Mouse (Mus musculus) spleen, postnatal 10 days (tissue): Measurements from ENCODE around the gene Stpg3.
"Not testable (repeated sequence)": the region's sequence is repeated elsewhere in the genome, so short reads cannot be mapped to it uniquely, and the experiment has no call there.

ENCODE experiments used
- DNase-seq, 2 experiments: peaks; one replicate each; pipeline ENCODE4 v3.0.0; 2021 to 2022; ENCODE audit warnings: low spot score in 2 of 2

Gene Stpg3

DNA sequence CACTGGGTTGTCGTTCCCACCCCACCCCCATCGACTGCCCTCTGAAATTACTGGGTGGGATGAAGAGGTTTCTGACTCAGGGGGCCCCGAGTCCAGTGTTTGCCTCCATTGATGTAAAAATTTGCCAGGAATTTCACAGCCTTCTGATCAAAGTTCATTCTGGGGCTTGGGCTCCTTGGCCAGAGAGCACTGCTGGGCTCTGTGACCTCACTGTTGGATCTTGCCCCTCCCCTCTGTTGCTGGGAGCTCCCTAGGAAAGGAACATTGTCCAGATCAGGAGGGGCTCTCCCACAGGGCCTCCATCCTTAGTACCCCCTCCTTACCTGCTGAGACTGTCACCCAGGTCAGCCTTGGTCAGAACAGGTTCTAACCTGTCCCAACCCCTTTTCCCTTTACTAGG lies at the start of gene Stpg3:
Stpg3 (minus strand) TSS at position 194 of the 400 bp plus-strand sequence.
- DNase-seq: no peak

DNA sequence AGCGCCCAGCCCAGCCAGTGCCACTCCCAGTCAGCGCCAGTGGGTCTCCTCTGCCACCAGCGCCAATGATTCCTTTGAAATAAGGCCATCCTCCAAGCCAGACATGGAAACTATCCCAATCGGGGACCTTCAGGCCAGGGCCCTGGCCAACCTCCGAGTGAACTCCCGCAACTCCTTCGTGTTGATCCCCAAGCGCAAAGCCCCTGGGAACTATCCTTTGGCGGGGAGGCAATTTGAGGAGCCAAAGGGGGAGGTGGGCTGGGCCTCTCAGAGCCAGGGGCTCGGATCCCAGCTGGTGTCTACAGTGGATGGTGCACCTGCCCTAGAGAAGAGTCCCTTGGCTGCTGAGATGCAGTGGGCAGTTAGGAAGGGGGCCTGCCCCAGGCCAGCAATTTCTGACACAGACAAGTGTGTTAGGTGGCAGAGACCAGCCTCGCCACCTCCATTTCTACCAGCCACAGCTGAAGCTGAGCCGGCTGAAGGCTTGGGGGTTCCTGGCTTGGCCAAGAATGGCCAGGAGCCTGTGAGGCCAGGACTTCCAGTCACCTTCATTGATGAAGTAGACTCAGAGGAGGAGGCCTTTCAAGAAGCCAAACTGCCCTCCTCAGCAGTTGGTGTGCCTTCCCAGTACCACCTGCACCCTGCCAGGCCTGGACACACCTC lies 49.3 kb upstream of the Stpg3 start:
- DNase-seq: no peak

DNA sequence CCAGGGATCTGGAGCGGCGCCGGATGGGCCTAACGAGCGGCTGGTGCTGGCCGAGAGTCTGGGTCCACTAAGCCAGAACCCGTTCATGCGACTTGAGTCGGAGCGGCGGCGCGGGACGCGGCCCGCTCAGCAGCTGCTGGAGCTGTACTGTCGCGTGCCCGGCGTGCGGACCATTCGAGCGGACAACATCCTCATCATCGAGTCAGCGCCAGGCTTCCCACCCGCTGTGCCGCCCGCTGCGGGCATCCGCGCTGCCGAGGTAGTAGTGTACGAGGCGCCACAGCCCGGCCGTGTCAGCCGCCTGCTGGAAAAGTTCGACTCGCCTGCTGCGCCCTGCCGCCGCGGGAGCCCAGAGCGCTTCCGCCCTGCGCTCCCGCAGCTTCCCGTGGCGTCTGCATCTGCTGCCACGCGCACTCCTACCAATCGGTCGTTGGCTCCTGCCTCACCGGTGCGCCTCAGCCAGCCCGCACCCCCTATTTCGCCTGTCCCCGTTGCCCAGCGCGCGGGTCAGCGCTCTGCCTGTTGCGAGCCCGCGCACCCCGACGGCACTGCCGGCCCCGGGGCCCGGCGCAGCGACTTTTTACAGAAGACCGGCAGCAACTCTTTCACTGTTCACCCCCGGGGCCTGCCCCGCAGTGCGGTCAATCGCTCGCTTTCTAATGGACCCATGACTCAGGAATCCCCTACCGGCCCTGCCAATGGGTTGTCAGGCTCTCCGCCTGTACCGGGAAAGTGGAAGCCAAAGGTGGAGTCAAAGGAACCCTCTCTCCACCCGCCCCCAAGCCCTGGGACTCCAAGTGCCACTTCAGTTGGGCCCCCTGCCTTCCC lies 48.6 kb upstream of the Stpg3 start:
- DNase-seq: peak; percentile 56 to 65

DNA sequence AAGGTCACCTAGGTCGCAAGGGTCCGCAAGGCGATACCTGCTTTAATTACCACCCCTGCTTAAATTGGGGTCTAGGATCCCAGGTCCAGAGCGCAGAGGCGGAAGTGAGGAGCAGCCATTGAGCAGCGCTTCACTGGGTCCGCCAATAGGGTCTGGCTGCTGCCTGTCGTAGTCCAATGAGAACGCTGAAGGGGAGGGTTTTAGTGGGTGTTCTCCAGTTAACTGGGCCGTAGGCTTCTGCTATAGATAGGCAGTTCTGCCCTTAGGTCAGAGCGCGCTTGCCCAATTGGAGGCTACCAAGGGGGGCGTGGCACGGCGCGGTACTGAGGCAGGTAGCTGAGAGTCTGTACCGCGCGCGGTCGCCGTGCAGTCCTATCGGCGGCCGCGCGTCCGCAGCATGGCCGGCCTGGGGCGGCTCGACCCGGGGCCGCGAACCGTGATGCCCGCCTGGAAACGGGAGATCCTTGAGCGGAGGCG lies 47.9 kb upstream of the Stpg3 start, which contains the start of gene Tprn:
Tprn (plus strand) TSS at position 328 of the 477 bp plus-strand sequence.
- peak; percentile 90 to 97 for DNase-seq

DNA sequence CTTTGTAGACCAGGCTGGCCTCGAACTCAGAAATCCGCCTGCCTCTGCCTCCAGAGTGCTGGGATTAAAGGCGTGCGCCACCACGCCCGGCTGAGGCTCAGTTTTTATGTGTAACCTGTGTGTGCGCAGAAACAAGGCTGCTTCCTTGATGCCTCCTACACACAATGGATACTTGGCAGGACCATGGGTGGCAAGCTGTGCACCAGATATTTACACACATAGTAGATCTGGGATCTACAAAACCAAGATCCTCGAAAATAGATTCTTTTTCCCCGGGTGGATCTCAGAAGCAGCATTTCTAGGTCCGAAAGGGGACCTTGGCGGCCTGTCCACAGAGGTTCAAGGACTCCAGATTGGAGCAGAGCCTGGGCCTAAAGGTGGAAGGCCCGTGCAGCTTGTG lies 47.4 kb upstream of the Stpg3 start:
- no peak for DNase-seq

- DNase-seq: peak in 1 of 2 experiments; percentile 40
Measured at GRCm38 (mm10) chr2:25258887-25259286, 44.5 kb upstream of the Stpg3 start.

DNA sequence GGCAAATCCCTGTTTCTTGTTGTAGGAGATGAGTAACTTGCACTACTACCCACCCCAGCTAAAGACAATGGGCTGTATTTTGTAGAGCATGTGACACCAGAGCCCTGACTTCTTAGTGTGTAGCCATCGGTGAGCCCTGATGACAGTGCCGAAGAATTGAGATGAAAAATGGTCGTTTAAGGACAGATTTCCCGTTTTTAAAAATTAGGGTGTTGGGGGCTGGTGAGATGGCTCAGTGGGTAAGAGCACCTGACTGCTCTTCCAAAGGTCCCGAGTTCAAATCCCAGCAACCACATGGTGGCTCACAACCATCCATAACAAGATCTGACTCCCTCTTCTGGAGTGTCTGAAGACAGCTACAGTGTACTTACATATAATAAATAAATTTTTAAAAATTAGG lies 42.8 kb upstream of the Stpg3 start:
- DNase-seq: not testable (repeated sequence)

- DNase-seq: peak; percentile 41 to 82
Measured at GRCm38 (mm10) chr2:25256443-25257109, 42.1 kb upstream of the Stpg3 start.

GRCm38 (mm10) chr2:25255284-25255779 lies 40.9 kb upstream of the Stpg3 start, which contains the start of gene Tmem203:
Tmem203 (plus strand) TSS chr2:25255439.
- peak; percentile 87 to 93 for DNase-seq

DNA sequence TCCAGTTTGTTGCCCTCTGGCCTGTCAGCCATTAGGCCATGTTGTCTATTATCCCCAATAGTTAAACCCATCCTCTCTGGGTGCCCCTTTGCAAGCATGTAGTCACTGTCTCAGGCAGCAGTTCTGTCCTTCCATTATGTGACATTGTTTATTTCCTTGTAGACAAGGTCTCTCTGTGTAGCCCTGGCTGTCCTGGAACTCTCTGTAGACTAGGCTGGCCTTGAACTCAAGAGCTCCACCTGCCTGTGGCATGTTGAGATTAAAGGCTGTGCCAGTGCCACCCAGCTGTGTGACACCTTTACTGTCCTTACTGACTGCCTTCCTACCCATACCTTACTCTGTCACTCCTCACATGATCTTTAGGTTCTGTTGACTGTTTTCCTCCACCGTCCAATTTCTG lies 37.9 kb upstream of the Stpg3 start:
- DNase-seq: peak in 1 of 2 experiments; percentile 54

GRCm38 (mm10) chr2:25246183-25247072 lies 32.0 kb upstream of the Stpg3 start, which contains the start of gene AL732309.1:
AL732309.1 (minus strand) TSS chr2:25246863.
- DNase-seq: no peak

GRCm38 (mm10) chr2:25244144-25244543 lies 29.7 kb upstream of the Stpg3 start:
- DNase-seq: no peak

DNA sequence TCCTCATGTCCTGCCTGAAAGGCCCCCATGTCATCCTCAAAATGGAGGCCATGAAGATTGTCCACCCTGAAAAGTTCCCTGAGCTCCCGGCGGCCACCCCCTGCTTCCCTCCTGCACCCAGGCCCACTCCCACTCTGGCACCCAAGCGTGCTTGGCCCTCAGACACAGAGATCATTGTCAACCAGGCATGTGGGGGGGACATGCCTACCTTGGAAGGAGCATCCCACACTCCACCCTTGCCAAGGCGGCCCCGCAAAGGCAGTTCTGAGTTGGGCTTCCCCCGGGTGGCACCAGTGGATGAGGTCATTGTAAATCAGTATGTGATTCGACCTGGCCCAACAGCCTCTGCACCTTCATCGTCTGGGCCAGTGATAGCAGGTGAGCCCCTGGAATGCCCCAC lies 28.9 kb upstream of the Stpg3 start:
- DNase-seq: no peak

GRCm38 (mm10) chr2:25242101-25242506 lies 27.7 kb upstream of the Stpg3 start, which contains the start of the genes Rnf208 and Cysrt1:
Rnf208 (plus strand) TSS chr2:25242255.
Cysrt1 (minus strand) TSS chr2:25242452.
- DNase-seq: no peak

DNA sequence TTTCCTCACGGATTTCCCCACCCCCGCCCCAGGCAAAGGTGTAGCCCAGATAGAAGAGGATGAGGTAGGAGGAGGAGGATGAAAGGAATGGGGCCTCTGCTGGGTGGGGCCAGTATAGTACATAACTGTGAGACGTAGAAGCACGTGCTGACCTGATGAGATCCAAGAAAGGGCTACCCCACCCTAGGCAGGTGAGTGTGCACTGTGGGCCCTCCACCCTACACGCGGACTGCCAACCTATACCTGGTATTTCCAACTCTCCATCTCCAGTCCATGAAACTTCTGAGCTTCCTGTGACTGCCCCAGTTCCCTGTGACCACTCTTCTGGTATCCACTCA lies 27.0 kb upstream of the Stpg3 start:
- DNase-seq: no peak

DNA sequence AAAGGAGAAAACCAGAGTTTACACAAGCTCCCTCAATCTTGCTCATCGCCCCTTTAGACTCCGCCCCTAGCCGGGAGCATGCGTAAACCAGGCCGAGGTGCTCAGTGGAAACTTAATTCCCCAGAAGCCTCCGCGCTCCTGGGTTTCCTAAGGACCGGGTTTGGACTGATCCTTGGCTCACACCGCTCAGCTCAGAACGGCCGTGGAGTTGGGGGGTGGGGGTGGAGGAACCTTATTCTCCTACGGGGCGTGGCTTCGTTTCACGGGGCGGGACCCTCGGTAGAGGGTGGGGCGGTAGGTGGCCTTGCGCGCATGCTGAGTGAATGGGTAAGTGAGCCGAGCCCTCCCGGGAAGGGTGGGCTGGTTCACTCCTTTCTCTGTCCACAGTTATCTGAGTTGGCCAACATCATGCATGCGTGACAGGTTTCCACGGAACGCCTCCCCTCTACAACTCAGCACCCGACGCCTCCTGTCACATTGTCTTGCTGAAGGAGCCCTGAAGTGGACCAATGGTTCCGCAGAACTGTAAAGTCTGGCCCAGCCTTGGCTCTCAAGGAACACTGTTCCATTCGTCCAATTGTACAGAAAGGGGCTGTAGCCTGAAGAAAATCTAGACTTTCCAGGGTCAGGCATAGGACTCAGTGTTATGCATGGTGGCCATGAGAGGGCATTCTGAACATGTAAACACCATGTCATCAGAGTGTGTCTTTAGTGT lies 26.4 kb upstream of the Stpg3 start:
- DNase-seq: peak in 1 of 2 experiments; percentile 54

- DNase-seq: no peak
Measured at GRCm38 (mm10) chr2:25240310-25240709, 25.9 kb upstream of the Stpg3 start.

GRCm38 (mm10) chr2:25239766-25240165 lies 25.3 kb upstream of the Stpg3 start:
- DNase-seq: no peak

GRCm38 (mm10) chr2:25238106-25238505 lies 23.7 kb upstream of the Stpg3 start:
- DNase-seq: no peak

DNA sequence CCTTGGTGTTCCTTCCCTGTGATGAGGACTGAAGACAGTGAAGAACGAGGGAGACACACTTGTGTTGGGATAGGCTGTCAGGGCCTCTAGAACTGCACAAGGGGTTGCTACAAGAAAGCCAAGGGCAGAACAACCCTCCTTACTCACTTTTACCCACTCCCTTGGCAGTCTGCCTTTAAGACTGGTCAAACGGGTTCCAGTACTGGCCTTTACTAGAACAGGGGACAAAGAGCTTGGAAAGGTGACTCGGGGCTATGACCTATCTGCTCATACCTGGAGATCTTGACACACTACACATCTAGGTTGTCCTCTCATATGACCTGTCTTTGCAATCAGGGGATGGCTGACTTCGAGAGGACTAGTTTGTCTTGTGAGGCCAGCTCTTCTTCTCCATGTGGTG lies 23.1 kb upstream of the Stpg3 start:
- no peak for DNase-seq
